Mouse (Mus musculus) brown adipose tissue, adult 24 weeks (tissue): ENCODE results near the gene 4933421I07Rik. TPM values are rescaled to one million over a fixed set of nuclear protein-coding genes. Genes with fewer than 3 reads are reported as not detected.

ENCODE experiments used
- H3K27ac ChIP-seq: fragments of 200-500 bp; replicated peaks from 2 replicates; pipeline ENCODE4 v1.5.1; 2012; ENCODE audit warnings: low read depth, mild to moderate bottlenecking, low read length
- H3K4me1 ChIP-seq: fragments of 200-500 bp; 2 replicates; pipeline ENCODE4 v1.6.1; 2012; ENCODE audit warnings: low read length, mixed read lengths; ENCODE audit not compliant: control insufficient read depth, insufficient read depth, insufficient read length
- H3K4me3 ChIP-seq: fragments of 200-500 bp; 2 replicates; pipeline ENCODE4 v1.5.1; 2012; ENCODE audit warnings: low read depth, mild to moderate bottlenecking, low read length, moderate library complexity; ENCODE audit not compliant: insufficient read depth
- polyA plus RNA-seq: library from polyadenylated mRNA; stranded (reverse); fragments of >200 nt; gene quantifications from 2 replicates; pipeline ENCODE4 v1.2.4, GENCODE M21; 2012; ENCODE audit not compliant: missing spikeins, insufficient read depth, insufficient read length

The 4933421I07Rik gene
- polyA plus RNA-seq, result not detected in 2 replicates

DNA sequence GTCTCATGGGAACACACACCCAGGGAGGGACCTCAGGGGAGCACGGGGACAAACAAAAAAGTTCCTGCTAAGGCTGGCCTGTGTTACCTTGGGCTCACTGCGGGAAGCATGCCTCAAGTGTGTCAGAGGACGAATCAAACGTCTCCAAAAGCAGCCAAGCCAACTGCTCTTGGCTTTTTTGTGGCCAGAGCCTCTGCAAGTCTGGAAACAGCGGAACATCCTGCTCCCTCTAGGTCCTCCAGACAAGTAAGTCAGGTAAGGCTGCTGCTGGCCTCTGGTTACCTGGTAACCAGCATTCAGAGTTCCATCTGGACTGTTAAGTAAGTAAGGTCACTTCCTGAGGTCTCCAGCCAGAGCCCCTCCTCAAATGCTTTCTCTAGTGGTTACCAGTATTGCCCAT is at the start of gene 4933421I07Rik:
Gene 4933421I07Rik, minus strand, starts transcription at position 271 of the 400 bp plus-strand sequence.
- Histone ChIP-seq H3K4me3 (no peak within 1 kb of the TSS), H3K4me1 (no peaks in the 10 kb centered on the region), H3K27ac (no peak within 1 kb of the TSS)

DNA sequence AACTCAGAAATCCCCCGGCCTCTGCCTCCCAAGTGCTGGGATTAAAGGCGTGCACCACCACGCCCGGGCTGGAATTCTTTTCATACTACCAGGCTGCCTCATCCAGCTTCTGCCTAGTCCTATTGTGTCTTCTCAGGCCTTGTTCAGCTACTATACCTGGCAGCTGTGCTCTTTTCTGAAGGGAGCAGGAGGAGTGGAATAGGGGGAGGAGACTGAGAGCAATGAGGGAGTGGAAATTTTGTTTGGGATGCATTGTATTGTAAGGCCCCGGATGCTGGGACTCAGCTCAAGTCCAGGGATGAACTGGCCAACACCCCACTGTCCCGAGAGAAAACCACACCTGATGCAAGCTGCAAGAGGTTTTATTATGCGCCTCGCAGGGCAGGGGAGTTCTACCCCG is 49.4 kb upstream of the 4933421I07Rik start:
- Histone ChIP-seq H3K4me3 (no peak overlapping the region), H3K27ac (no peak overlapping the region), H3K4me1 (no peaks in the 10 kb centered on the region)

DNA sequence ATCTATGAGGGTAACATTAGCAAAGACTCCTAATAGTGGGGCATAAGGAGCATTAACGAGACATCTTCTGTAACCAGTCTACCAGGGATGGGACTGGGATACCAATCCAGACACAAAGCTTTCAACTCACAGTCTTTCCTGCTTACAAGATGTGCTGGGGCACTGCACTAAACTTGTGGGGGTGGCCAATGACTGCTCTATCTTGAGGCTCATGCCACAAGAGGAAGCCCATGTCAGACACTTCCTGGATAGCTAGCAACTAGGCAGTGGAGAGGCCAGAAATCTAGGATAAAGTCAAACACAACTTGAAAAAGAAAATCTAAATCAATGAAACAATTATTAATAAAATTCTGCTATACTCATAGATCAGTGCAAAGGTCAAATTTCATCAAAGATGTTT is 48.3 kb upstream of the 4933421I07Rik start:
- Histone ChIP-seq H3K27ac (no peak overlapping the region), H3K4me3 (no peak overlapping the region), H3K4me1 (no peaks in the 10 kb centered on the region)

DNA sequence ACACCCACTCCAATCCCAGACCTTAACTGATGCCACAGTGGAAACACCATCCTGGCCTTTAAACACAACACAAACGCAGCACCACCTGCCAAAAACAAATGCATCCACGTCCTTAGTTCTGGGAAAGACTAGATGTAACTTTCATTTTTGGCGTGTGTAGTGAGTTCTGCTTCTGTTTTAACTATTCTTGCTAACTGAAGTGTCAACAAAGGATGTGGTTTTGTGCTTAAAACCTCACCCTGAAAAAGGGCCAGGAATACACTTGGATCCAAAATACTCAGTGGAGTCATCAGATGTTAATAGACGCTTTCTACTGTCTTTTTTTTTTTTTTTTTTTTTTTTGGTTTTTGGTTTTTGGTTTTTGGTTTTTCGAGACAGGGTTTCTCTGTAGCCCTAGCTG is 42.9 kb upstream of the 4933421I07Rik start:
- H3K4me1 ChIP-seq, result no peaks in the 10 kb centered on the region
- no peak overlapping the region for H3K27ac ChIP-seq
- H3K4me3 ChIP-seq, result no peak overlapping the region

DNA sequence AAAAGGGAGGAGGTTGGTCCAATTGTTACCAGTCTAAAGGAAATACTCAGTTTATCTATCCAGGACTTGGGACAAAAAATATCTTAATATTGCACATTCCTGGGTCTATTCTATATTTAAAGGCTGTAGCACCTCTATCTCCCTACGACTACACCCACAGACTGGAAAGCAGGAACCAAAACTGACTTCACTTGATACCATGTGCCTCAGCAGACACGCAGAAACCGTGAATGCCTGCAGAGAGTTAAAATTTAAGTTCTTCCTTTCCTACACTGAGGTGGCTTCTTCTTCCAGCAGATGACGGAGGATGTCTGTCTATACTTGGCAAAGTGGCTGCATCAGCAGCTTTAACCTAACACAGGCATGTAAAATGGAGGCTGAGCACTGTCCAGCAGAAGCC is 42.4 kb upstream of the 4933421I07Rik start:
- Histone ChIP-seq H3K4me3 (no peak overlapping the region), H3K27ac (no peak overlapping the region), H3K4me1 (no peaks in the 10 kb centered on the region)

DNA sequence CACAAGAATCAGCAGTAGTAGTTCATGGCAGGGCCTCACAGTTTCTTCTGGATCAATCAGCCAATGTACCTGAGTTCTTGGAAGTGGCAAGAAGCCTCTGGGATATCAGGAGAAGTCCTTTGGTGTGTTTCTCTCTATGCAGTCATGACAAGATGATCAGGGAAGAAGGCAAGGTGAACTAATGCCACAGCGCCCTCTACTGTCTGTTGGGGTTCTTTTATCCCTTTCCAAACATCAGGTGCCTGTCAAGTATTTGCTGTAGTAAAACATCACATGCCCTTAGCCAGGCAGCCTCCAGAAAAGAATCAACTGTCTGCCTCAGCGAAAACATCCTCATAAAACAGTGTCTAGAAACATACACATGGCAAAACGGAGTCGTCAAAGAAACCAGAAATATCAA is 6.7 kb upstream of the 4933421I07Rik start:
- H3K4me3 ChIP-seq, result no peak overlapping the region
- H3K27ac ChIP-seq, result no peak overlapping the region
- no peaks in the 10 kb centered on the region for H3K4me1 ChIP-seq

DNA sequence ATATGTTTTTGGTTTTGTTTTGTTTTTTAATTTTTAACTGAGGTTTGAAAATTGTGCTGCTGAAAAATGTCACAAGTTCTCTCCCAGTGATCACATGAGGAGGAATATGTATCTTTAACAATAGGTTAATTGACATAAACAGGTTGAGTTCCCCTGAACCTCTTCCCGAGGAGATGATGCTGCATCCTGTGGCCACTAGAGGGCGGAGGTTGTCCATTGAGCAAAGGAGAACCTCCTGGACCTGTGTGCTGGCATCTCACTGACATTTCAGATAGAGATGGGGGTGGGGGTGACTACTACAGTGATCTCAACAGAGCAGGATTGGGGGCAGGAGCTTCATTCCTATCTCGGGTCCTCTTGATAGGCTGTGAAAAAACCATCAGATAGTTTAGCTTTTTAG is 2.7 kb upstream of the 4933421I07Rik start:
- Histone ChIP-seq H3K4me1 (no peaks in the 10 kb centered on the region), H3K27ac (no peak overlapping the region), H3K4me3 (no peak overlapping the region)

DNA sequence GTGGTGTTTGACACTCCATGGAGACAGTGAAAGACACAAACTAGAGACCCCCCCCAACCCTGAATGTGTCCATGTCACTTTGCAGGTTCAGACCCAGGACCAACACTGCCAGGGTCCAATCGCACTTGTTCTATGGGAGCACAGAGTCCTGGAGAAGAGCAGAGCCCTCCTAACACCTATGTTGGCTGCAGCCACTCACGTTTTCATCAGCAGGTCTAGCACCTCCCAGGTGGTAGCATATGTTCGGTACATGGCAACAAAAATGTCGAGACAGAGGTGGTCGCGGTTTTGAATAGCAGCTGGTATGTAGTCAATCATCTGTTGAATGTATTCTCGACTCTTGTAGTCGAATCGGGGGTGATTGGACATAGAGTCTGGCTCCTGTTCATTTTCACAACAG is 568 bp downstream of the 4933421I07Rik start:
- H3K27ac ChIP-seq, result no peak overlapping the region

More for the DNA sequence above, 568 bp downstream of the 4933421I07Rik start:
- Histone ChIP-seq H3K4me3 (no peak overlapping the region), H3K4me1 (no peaks in the 10 kb centered on the region)

Other genes with a start within 250 kb of the 4933421I07Rik start
- not detected in 2 replicates for gene Vmn2r61, start 188.1 kb downstream of the 4933421I07Rik start, polyA plus RNA-seq
- 2.8 and 2.9 TPM in 2 replicates for gene Zfp141, start 57.6 kb upstream of the 4933421I07Rik start, polyA plus RNA-seq
- gene Gm21028, start 130.5 kb upstream of the 4933421I07Rik start, polyA plus RNA-seq, result not detected in 2 replicates
- 0.96 and 1.3 TPM in 2 replicates for gene Zfp977, start 144.4 kb upstream of the 4933421I07Rik start, polyA plus RNA-seq
- gene Zfp976, start 194.5 kb upstream of the 4933421I07Rik start, polyA plus RNA-seq, result 1.1 and 1.7 TPM in 2 replicates
- 2.4 and 3.0 TPM in 2 replicates for gene Zfp975, start 244.6 kb upstream of the 4933421I07Rik start, polyA plus RNA-seq